In genomic region chr1:44155287-44155686, GRCm38 (mm10) we compare ENCODE assay signal across 10 mouse cellular contexts. TPM values are rescaled to one million over a fixed set of nuclear protein-coding genes. Genes with fewer than 3 reads are reported as not detected.
A peak's percentile ranks its signal among the peaks of the same experiment; 100 is the strongest.
DNase-seq lines count a peak whose midpoint lies in the region; TF ChIP-seq lines count a peak whose summit lies in the region.
"Had no signal": no experiment of that assay in that cellular context is flagged by ENCODE, and none has a peak within 500 bp of the region (broad histone marks: within the 10 kb centered on the region; RNA-seq: fewer than 3 reads in every experiment).

No protein-coding gene starts in this region.

- H3K27ac ChIP-seq in gastrocnemius, adult 2 months, result no peak overlapping the region
- H3K27ac ChIP-seq: limb, embryonic 15.5 days had no signal

- intact Hi-C loops in gastrocnemius, adult 2 months (cut with DNase I), result no loop called here
- intact Hi-C loops in left cerebral cortex, postnatal 25 days (cut with DNase I), result no loop called here

- no peak overlapping the region for H3K4me3 ChIP-seq in gastrocnemius, adult 2 months
- H3K4me3 ChIP-seq: limb, embryonic 15.5 days had no signal

- TF ChIP-seq CTCF in gastrocnemius, adult 2 months (IDR thresholded peaks at IDR 0.05), result peak; percentile 49; the same call in 1 of the 2 replicates

- DNase-seq in gastrocnemius, adult 2 months, result no peak
- DNase-seq in gastrocnemius, adult 18-20 months (ENCODE audit: low spot score), result no peak
- peak; percentile 14 for DNase-seq in lung, postnatal 25 days (ENCODE audit: low spot score)
- DNase-seq in lung, adult 18-20 months, result no peak
- peak; percentile 42 for DNase-seq in brain, adult 2 months (ENCODE audit: low read depth, low spot score)
- peak; percentile 54 for DNase-seq in thymus, postnatal 0 days (ENCODE audit: low spot score)
- no peak for DNase-seq in left cerebral cortex, postnatal 25 days (ENCODE audit: low spot score in 2 of 2)
- no peak for DNase-seq in spleen, adult 12 weeks (ENCODE audit: low spot score)
- DNase-seq: gastrocnemius, postnatal 25 days had no signal

RNA-seq across cellular contexts. Expression of gene Ercc5, which starts 7.7 kb away (rescaled TPM):
- total RNA-seq in gastrocnemius, adult 2 months (2021), result 10 to 100 TPM; 14.0 to 19.9 TPM
- total RNA-seq in gastrocnemius, adult 18-20 months (2021), result 10 to 100 TPM; 11.6 to 15.0 TPM
- polyA plus RNA-seq in thymus, postnatal 0 days (2015; fragmentation: Nextera tagmentation; extraction: Ambion mirVana), result 13.3 TPM in 2 replicates
- 10 to 100 TPM; 20.4 to 22.5 TPM for total RNA-seq in left cerebral cortex, postnatal 25 days (2021)

RNA-seq across cellular contexts. Expression of gene Bivm, which starts 36.5 kb away (rescaled TPM):
- total RNA-seq in gastrocnemius, adult 2 months (2021), result 1 to 10 TPM; 7.8 to 9.4 TPM
- total RNA-seq in gastrocnemius, adult 18-20 months (2021), result 1 to 10 TPM; 7.5 to 8.1 TPM
- polyA plus RNA-seq in thymus, postnatal 0 days (2015; fragmentation: Nextera tagmentation; extraction: Ambion mirVana), result 10.1 and 10.3 TPM in 2 replicates
- 10 to 100 TPM; 34.1 to 37.9 TPM for total RNA-seq in left cerebral cortex, postnatal 25 days (2021)

RNA-seq across cellular contexts. Expression of gene Kdelc1, which starts 36.7 kb away (rescaled TPM):
- 1 to 10 TPM; 5.4 to 7.8 TPM for total RNA-seq in gastrocnemius, adult 2 months (2021)
- total RNA-seq in gastrocnemius, adult 18-20 months (2021), result 1 to 10 TPM; 4.0 to 4.1 TPM
- polyA plus RNA-seq in thymus, postnatal 0 days (2015; fragmentation: Nextera tagmentation; extraction: Ambion mirVana), result 25.2 and 29.0 TPM in 2 replicates
- total RNA-seq in left cerebral cortex, postnatal 25 days (2021), result 10 to 100 TPM; 10.2 to 11.1 TPM

RNA-seq across cellular contexts. Expression of gene Tex30, which starts 53.0 kb away (rescaled TPM):
- total RNA-seq in gastrocnemius, adult 2 months (2021), result 1 to 10 TPM; 4.9 to 6.1 TPM
- 1 to 10 TPM; 3.8 to 5.6 TPM for total RNA-seq in gastrocnemius, adult 18-20 months (2021)
- polyA plus RNA-seq in thymus, postnatal 0 days (2015; fragmentation: Nextera tagmentation; extraction: Ambion mirVana), result 154 and 161 TPM in 2 replicates
- total RNA-seq in left cerebral cortex, postnatal 25 days (2021), result 1 to 10 TPM; 8.5 to 9.1 TPM

Comparison
In these comparisons a context has a peak if more than half of its experiments do, and no peak if none do; other contexts are left out.
1. DNase-seq: peak in lung, postnatal 25 days (single experiment), brain, adult 2 months (single experiment) and thymus, postnatal 0 days (single experiment); none in gastrocnemius, adult 2 months (single experiment), gastrocnemius, adult 18-20 months (single experiment), lung, adult 18-20 months (0 of 2), left cerebral cortex, postnatal 25 days (0 of 2) and spleen, adult 12 weeks (single experiment).